Mouse (Mus musculus) forebrain, embryonic 15.5 days (tissue): Measurements from ENCODE around the gene Klrb1c. TPM values are rescaled to one million over a fixed set of nuclear protein-coding genes. Genes with fewer than 3 reads are reported as not detected.
"Not testable (repeated sequence)": the region's sequence is repeated elsewhere in the genome, so short reads cannot be mapped to it uniquely, and the experiment has no call there.

Experiments used
- ATAC-seq: fragments of 200-750 bp; cut with Nextera tagmentation; replicated peaks from 2 replicates; pipeline ENCODE4 v1.8.0; 2017; ENCODE audit warnings: mild to moderate bottlenecking, moderate TSS enrichment, moderate library complexity
- H3K27ac ChIP-seq: fragments of 300-500 bp; sonication (generic); replicated peaks from 2 replicates; pipeline ENCODE4 v1.5.1; 2015; ENCODE audit warnings: mild to moderate bottlenecking, inconsistent platforms
- H3K27me3 ChIP-seq: fragments of 300-500 bp; sonication (generic); 2 replicates; pipeline ENCODE4 v1.6.1; 2015; ENCODE audit warnings: inconsistent platforms
- H3K36me3 ChIP-seq: fragments of 300-500 bp; sonication (generic); 2 replicates; pipeline ENCODE4 v1.6.1; 2015; ENCODE audit warnings: mild to moderate bottlenecking, inconsistent platforms
- H3K4me1 ChIP-seq: fragments of 300-500 bp; sonication (generic); 2 replicates; pipeline ENCODE4 v1.6.1; 2015; ENCODE audit warnings: inconsistent platforms
- H3K4me2 ChIP-seq: fragments of 300-500 bp; sonication (generic); replicated peaks from 2 replicates; pipeline ENCODE4 v1.6.1; 2015; ENCODE audit warnings: mild to moderate bottlenecking, inconsistent platforms
- H3K4me3 ChIP-seq: fragments of 300-500 bp; sonication (generic); 2 replicates; pipeline ENCODE4 v1.5.1; 2015; ENCODE audit warnings: mild to moderate bottlenecking, inconsistent platforms
- H3K9ac ChIP-seq: fragments of 300-500 bp; sonication (generic); replicated peaks from 2 replicates; pipeline ENCODE4 v1.6.1; 2015; ENCODE audit warnings: mild to moderate bottlenecking, inconsistent platforms
- H3K9me3 ChIP-seq: fragments of 300-500 bp; sonication (generic); 2 replicates; pipeline ENCODE4 v1.6.1; 2016; ENCODE audit warnings: inconsistent platforms
- WGBS: fragments of 180-500 bp; shearing (Covaris S2); methylation state at CpG from one replicate; pipeline ENCODE4 v1.1.7; 2015; ENCODE audit warnings: mixed read lengths; 5-methylcytosine and 5-hydroxymethylcytosine counted together
- polyA plus RNA-seq: library from polyadenylated mRNA; unstranded; fragments of >200 nt; fragmentation: Nextera tagmentation; extraction: Ambion mirVana; gene quantifications from 2 replicates; pipeline ENCODE4 v1.2.1, GENCODE M21; 2015

The Klrb1c gene
- polyA plus RNA-seq, 1 experiment from 2014 or later = not detected

DNA sequence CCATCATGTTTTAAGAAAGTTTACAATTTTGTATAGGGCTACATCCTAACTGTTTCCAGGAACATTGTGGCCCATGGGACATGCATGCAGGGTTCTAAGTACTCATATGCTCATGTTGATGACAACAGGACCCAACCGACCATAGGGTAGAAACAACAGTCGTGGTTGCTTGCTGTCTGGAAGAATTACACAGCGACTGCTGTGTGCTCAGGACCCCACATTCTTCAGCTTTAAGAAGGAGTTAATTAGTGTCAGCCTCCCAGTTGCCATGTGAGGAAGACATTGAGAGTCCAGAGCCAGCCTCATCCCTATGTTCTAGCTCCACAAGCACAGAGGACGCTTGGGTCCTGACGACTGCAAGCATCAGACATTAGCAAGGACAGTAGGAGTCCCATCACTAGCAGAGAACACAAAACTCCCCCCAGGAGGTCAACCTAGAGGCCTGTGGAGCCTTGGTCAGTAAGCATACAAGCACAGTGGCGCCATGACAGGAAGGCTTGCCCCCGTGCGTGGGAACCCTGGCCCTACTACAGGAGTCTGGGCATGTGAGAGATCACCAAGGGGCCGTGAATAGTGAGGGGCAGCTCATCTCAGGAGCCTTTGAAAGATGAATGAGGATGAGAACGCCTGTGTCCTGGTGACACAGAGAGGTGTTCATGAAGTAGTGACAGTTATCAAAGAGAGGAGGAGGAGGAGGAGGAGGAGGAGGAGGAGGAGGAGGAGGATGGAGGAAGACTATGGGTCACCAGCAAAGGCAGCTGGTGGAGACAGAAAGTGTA, 25.9 kb downstream of the Klrb1c start:
- peak overlapping the region; percentile 95 for H3K27ac ChIP-seq
- H3K9ac ChIP-seq = peak overlapping the region; percentile 62; the same call in 1 of the 2 replicates

GRCm38 (mm10) chr6:128761144-128761540, 27.9 kb downstream of the Klrb1c start:
- no peak for ATAC-seq
- peak overlapping the region; percentile 54 for H3K9ac ChIP-seq

More for the DNA sequence above, 25.9 kb downstream of the Klrb1c start:
- Histone ChIP-seq H3K4me3 (peak overlapping the region; percentile 52), H3K4me2 (peak overlapping the region; percentile 61)
- not testable (repeated sequence) for H3K36me3 ChIP-seq, H3K4me1 ChIP-seq, H3K9me3 ChIP-seq, ATAC-seq, H3K27me3 ChIP-seq
- WGBS = 72% methylated on average over 10 of the region's 10 CpGs

DNA sequence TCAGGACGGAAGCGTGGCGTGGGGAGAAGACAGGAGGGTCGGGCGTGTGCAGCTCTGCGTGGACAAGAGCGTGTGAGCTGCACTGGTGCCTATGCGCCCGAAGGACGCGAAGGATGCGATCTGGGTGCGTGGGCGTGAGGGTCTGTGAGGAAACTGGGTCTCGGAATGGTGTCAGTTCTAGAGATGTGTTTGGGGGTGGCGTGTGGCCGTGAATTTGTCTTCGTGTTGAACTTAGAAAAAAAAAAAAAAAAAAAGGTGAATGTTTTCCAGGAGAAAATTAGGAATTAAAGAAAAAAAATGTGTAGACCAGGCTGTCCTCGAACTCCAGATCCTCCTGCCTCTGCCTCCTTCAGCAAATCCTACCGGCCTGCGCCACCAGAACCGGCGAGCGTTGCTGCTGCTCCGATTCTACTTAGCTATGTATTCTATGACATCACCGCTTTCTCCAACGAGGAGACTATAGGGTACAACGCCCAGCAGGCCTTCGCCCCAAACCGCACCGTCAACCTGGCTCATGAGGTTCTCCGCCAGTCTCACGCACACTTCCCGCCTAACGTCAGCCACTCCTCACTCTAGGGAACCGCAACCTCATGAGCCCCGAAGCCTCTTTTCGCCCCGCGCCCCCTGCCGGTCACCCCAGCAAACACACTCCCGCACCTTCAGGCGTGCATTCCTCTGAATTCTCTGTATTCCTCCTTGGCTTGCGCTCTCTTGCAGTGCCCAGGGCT, 28.4 kb downstream of the Klrb1c start:
- WGBS = under 1% methylated on average over 44 of the region's 44 CpGs
- H3K4me2 ChIP-seq = peak overlapping the region; percentile 37
- H3K9me3 ChIP-seq, H3K36me3 ChIP-seq, H3K27me3 ChIP-seq, H3K4me1 ChIP-seq: not testable (repeated sequence)
- peak overlapping the region; percentile 70 for H3K9ac ChIP-seq
- peak overlapping the region; percentile 95 for H3K27ac ChIP-seq
- peak overlapping the region; percentile 75 for H3K4me3 ChIP-seq
- ATAC-seq = peak; percentile 65

More at GRCm38 (mm10) chr6:128761144-128761540, 27.9 kb downstream of the Klrb1c start:
- peak overlapping the region; percentile 95 for H3K27ac ChIP-seq
- H3K27me3 ChIP-seq = no peaks in the 10 kb centered on the region
- peaks cover 3% of the 10 kb centered on the region for H3K4me1 ChIP-seq
- H3K9me3 ChIP-seq = no peaks in the 10 kb centered on the region
- H3K36me3 ChIP-seq = no peaks in the 10 kb centered on the region
- WGBS = 36% methylated on average over 5 of the region's 5 CpGs
- peak overlapping the region; percentile 75 for H3K4me3 ChIP-seq
- peak overlapping the region; percentile 37 for H3K4me2 ChIP-seq

DNA sequence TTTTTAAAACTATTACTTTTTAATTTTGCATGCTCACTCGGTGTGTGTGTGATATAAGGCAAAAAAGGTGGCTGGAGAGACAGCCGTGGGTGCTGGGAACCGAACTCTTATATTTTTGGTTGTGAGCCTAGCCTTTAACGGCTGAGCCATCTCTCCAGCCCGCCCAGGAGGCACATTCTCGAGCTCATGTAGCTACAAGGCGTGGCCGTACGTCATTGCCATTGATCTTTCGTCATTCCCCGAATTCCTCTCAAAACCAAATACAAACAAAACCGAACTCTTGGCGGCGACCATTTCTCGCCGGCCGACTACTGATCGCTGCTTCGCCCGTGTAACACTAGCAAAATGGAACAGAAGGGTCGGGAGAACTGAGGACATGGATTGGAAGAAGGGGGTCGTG, 29.0 kb downstream of the Klrb1c start:
- peak overlapping the region; percentile 35 for H3K4me2 ChIP-seq
- H3K36me3 ChIP-seq, H3K27me3 ChIP-seq, H3K9me3 ChIP-seq, H3K4me1 ChIP-seq: not testable (repeated sequence)
- ATAC-seq = peak; percentile 49
- peak overlapping the region; percentile 75 for H3K4me3 ChIP-seq
- WGBS = under 1% methylated on average over 22 of the region's 22 CpGs
- H3K9ac ChIP-seq = peak overlapping the region; percentile 70
- peak overlapping the region; percentile 95 for H3K27ac ChIP-seq

GRCm38 (mm10) chr6:128759221-128759950, 29.6 kb downstream of the Klrb1c start:
- Histone ChIP-seq H3K36me3 (no peaks in the 10 kb centered on the region), H3K27me3 (no peaks in the 10 kb centered on the region), H3K27ac (peak overlapping the region; percentile 95; the same call in 1 of the 2 replicates), H3K4me1 (peaks cover 5% of the 10 kb centered on the region), H3K9me3 (no peaks in the 10 kb centered on the region), H3K9ac (no peak overlapping the region), H3K4me2 (0 out of 2 replicates have a peak overlapping the region, but pooled peaks have one; percentile 17), H3K4me3 (peak overlapping the region; percentile 75)
- no peak for ATAC-seq
- 82% methylated on average over 5 of the region's 5 CpGs for WGBS

- not testable (repeated sequence) for ATAC-seq, H3K4me1 ChIP-seq
These were observed 33.6 kb downstream of the Klrb1c start for GRCm38 (mm10) chr6:128755402-128755763.

DNA sequence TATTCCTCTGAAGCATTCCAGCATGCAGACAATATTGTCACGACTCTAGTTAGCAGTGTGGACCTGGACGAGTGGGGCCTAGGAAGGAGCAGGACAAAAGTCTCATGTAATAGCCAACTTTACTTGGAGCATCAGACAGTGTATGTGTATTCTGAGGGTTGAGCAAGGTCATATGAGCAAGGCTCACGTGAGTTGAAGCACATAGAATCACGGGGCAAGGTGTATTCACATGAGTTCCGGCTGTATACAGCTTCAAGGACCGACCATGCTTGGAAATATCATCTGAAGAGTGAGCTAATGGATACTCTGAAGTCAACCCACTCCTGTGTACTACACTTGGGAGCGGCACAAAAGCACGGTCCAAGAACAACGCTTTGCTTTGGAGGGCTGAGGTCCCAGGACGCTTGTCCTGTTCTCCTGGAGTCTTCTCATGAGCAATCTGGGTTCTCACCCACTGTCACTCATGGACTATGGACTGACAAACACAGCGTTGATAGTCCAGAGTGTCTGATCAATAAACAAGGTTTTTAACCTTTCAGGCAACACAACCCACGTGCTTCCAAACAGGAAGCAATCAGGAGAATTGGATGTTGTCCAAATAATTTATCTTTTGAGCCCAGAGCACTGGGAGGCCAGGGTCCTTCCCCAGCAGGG, 34.1 kb downstream of the Klrb1c start:
- H3K9me3 ChIP-seq, H3K9ac ChIP-seq, H3K27ac ChIP-seq, H3K4me2 ChIP-seq, H3K27me3 ChIP-seq, H3K4me3 ChIP-seq, H3K4me1 ChIP-seq, H3K36me3 ChIP-seq: not testable (repeated sequence)
- 85% methylated on average over 12 of the region's 12 CpGs for WGBS
- 0 out of 2 replicates have a peak, but pooled peaks have one; percentile 4 for ATAC-seq

More at GRCm38 (mm10) chr6:128755402-128755763, 33.6 kb downstream of the Klrb1c start:
- H3K4me3 ChIP-seq, H3K9me3 ChIP-seq, H3K27me3 ChIP-seq, H3K36me3 ChIP-seq, H3K4me2 ChIP-seq, H3K9ac ChIP-seq, H3K27ac ChIP-seq: not testable (repeated sequence)
- 66% methylated on average over 4 of the region's 4 CpGs for WGBS

- H3K4me1 ChIP-seq, H3K4me3 ChIP-seq, H3K9me3 ChIP-seq, H3K36me3 ChIP-seq, H3K27me3 ChIP-seq, H3K9ac ChIP-seq: not testable (repeated sequence)
- Histone ChIP-seq H3K27ac (peak overlapping the region; percentile 12; the same call in 1 of the 2 replicates), H3K4me2 (0 out of 2 replicates have a peak overlapping the region, but pooled peaks have one; percentile 17)
- WGBS = 29% methylated on average over 10 of the region's 10 CpGs
- peak; percentile 79 for ATAC-seq
These were observed 34.8 kb downstream of the Klrb1c start for GRCm38 (mm10) chr6:128754265-128754664.

DNA sequence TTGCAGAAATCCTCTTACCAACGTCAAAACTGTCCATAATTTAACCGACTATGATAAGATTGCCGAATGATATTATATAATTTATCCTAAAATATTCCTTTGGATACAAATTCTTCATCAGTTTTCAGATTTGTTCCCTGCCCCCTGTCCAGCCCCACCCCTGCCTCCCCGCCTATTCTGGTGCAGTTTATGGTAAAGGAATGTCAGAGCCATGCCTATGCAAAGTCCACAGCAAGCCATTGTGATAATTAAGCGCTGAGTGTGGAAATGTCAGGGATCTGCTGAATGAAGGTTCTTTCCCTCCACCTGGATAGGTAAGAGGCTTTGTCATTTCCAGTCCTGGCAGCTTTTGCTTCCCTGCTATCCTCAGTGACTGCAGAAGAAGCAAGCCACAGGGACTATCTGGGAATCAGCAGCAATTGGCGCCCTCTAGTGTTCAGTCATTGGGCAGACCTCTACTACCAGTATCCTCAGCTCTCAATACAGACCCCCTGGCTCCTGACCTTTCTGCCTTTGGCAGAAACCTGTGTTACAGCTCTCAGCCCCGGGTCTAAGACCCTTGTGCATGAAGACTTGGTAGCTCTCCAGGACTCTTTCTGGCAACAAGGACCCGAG, 35.3 kb downstream of the Klrb1c start:
- ATAC-seq = peak; percentile 95
- not testable (repeated sequence) for H3K9me3 ChIP-seq, H3K9ac ChIP-seq, H3K36me3 ChIP-seq, H3K4me1 ChIP-seq, H3K4me3 ChIP-seq, H3K27me3 ChIP-seq
- H3K4me2 ChIP-seq = peak overlapping the region; percentile 17; the same call in 1 of the 2 replicates
- 39% methylated on average over 8 of the region's 8 CpGs for WGBS
- H3K27ac ChIP-seq = peak overlapping the region; percentile 19; the same call in 1 of the 2 replicates

DNA sequence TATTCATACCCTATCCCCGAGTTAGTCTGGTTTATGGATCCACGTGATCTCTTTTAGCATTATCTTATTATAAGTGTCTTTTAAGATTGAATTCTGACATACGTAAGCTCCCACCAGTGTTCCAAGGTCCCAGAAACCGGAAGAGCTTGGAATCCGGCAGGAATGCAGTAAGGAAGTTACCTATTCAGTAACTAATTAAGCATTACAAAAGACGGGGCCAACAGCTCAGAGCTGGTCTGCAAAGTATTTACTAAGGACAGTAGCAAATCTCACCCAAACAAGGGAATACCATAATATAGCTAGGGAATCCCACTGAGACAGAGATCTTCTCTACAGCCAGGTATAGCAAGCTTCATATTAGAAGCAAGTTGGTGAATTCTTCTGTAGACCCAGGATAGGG, 42.0 kb downstream of the Klrb1c start:
- H3K9ac ChIP-seq, H3K4me3 ChIP-seq, H3K4me1 ChIP-seq, H3K27me3 ChIP-seq, H3K27ac ChIP-seq, H3K4me2 ChIP-seq, H3K36me3 ChIP-seq, H3K9me3 ChIP-seq, ATAC-seq: not testable (repeated sequence)
- WGBS = 67% methylated on average over 6 of the region's 6 CpGs

- ATAC-seq = no peak
- Histone ChIP-seq H3K4me2 (no peak overlapping the region), H3K9ac (no peak overlapping the region), H3K4me3 (no peak overlapping the region), H3K27me3 (no peaks in the 10 kb centered on the region), H3K27ac (no peak overlapping the region), H3K4me1 (no peaks in the 10 kb centered on the region), H3K9me3 (no peaks in the 10 kb centered on the region), H3K36me3 (no peaks in the 10 kb centered on the region)
- 89% methylated on average over 7 of the region's 7 CpGs for WGBS
These were observed 51.6 kb downstream of the Klrb1c start for GRCm38 (mm10) chr6:128737445-128737844.
